Mouse (Mus musculus) adrenal gland, postnatal 25 days (tissue): ENCODE measurements at regions not wholly inside any gene's neighbourhood (a gene's known extent, or its start where the extent isn't known, plus 50 kb on each side); places are given as distances from the start of the nearest gene placed in this dataset.
A peak's percentile ranks its signal among the peaks of the same experiment; 100 is the strongest.

Experiments
- DNase-seq: peaks from one replicate; pipeline ENCODE4 v3.0.0; 2021; ENCODE audit warnings: mixed read lengths

- DNase-seq, result no peak
These were observed 62.8 kb downstream of the H2al1n start for GRCm38 (mm10) chrX:14273628-14274337.

GRCm38 (mm10) chrX:14279312-14279711 is 68.4 kb downstream of the H2al1n start:
- no peak for DNase-seq

- DNase-seq, result no peak
These were observed 68.8 kb downstream of the H2al1n start for GRCm38 (mm10) chrX:14279736-14280135.

- no peak for DNase-seq
These were observed 83.9 kb downstream of the H2al1n start for GRCm38 (mm10) chrX:14294890-14295289.

- no peak for DNase-seq
These were observed 91.2 kb downstream of the H2al1n start for GRCm38 (mm10) chrX:14302125-14302524.

- DNase-seq, result peak; percentile 1
These were observed 101.8 kb downstream of the H2al1n start for GRCm38 (mm10) chrX:14312746-14313145.

- DNase-seq, result no peak
These were observed 141.5 kb downstream of the H2al1n start for GRCm38 (mm10) chrX:14352416-14352815.

GRCm38 (mm10) chrX:14353366-14353765 is 142.4 kb downstream of the H2al1n start:
- DNase-seq, result no peak

- DNase-seq, result no peak
These were observed 145.6 kb downstream of the H2al1n start for GRCm38 (mm10) chrX:14356466-14357030.
